Comparison of ENCODE assay signal across 8 mouse cellular contexts in the genomic region with DNA sequence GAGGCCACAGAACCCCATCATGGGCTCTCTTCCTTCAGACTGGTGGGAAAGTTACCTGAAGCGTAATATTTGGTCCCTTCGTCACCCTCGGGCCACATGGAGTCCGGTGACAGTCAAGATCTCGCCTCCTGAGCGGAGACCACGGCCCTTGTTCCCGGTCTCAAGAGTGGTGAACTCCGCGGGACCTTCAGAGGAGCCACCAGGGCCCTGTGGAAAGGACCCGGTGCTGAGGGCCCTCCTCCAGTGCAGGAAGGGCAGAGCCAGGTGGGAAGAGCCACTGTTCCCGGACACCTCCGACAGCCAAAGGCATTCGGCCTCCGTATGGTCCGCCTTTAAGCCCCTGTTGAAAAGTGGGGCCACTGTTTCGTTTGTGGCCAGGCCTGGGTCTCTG. TPM values are rescaled to one million over a fixed set of nuclear protein-coding genes. Genes with fewer than 3 reads are reported as not detected.
DNase-seq lines count a peak whose midpoint lies in the region; ATAC-seq and TF ChIP-seq lines count a peak whose summit lies in the region.

No protein-coding gene starts in this region.

- H3K4me2 ChIP-seq in forebrain, postnatal 0 days (ENCODE audit: low read depth): peak overlapping the region; percentile 99

- H3K9ac ChIP-seq in ES-E14 (ENCODE audit: insufficient read depth, low read depth, low read length, poor library complexity, severe bottlenecking): peak overlapping the region; percentile 44; the same call in 1 of the 2 replicates
- H3K9ac ChIP-seq in forebrain, postnatal 0 days: peak overlapping the region; percentile 58

- H3K27ac ChIP-seq in heart, embryonic 10.5 days: peak overlapping the region; percentile 80
- no peak overlapping the region for H3K27ac ChIP-seq in ES-E14 (ENCODE audit: insufficient read depth, low read depth, low read length, poor library complexity, severe bottlenecking)
- no peak overlapping the region for H3K27ac ChIP-seq in forebrain, postnatal 0 days (ENCODE audit: low read depth, low read length)

- H3K27me3 ChIP-seq in heart, embryonic 10.5 days (ENCODE audit: insufficient read depth, poor library complexity, severe bottlenecking): peaks cover 74% of the 10 kb centered on the region
- peaks cover 22% of the 10 kb centered on the region; the same call in 1 of the 2 replicates for H3K27me3 ChIP-seq in forebrain, postnatal 0 days (ENCODE audit: insufficient read depth, low read length)

- H3K4me3 ChIP-seq in heart, embryonic 10.5 days: peak overlapping the region; percentile 76
- H3K4me3 ChIP-seq in ES-E14 (ENCODE audit: insufficient read depth in 1 of 2, low read depth in 1 of 2, low read length in 2 of 2, poor library complexity in 1 of 2, severe bottlenecking in 1 of 2): peak overlapping the region; percentile 53 to 61
- peak overlapping the region; percentile 58 for H3K4me3 ChIP-seq in forebrain, postnatal 0 days (ENCODE audit: low read depth, low read length)

- H3K36me3 ChIP-seq in heart, embryonic 10.5 days: no peaks in the 10 kb centered on the region
- H3K36me3 ChIP-seq in ES-E14 (ENCODE audit: control insufficient read depth, insufficient read depth, low read length, poor library complexity, severe bottlenecking): no peaks in the 10 kb centered on the region
- H3K36me3 ChIP-seq in forebrain, postnatal 0 days (ENCODE audit: insufficient read depth): no peaks in the 10 kb centered on the region

- peak; percentile 19 for ATAC-seq in forebrain, postnatal 0 days
- 0 out of 2 replicates have a peak, but pooled peaks have one; percentile 12 for ATAC-seq in megakaryocyte-erythroid progenitor cell, adult 5-6 weeks (replicated peaks; ENCODE audit: low FRiP score, low TSS enrichment, poor library complexity, severe bottlenecking)

- intact Hi-C loops in heart, postnatal 36 days (cut with DNase I): no loop called here

- peaks cover 13% of the 10 kb centered on the region for H3K4me1 ChIP-seq in heart, embryonic 10.5 days
- H3K4me1 ChIP-seq in ES-E14 (ENCODE audit: control insufficient read depth in 2 of 2, insufficient read depth in 2 of 2, low read length in 2 of 2, poor library complexity in 1 of 2): no peaks in the 10 kb centered on the region
- 0 out of 2 replicates have a peak, but pooled peaks cover 4% of the 10 kb centered on the region for H3K4me1 ChIP-seq in forebrain, postnatal 0 days (ENCODE audit: insufficient read depth)

- no peak for TF ChIP-seq CTCF in forebrain, postnatal 0 days (IDR thresholded peaks at IDR 0.05; ENCODE audit: low read depth)

- no peaks in the 10 kb centered on the region for H3K9me3 ChIP-seq in heart, embryonic 10.5 days
- H3K9me3 ChIP-seq in ES-E14 (ENCODE audit: control insufficient read depth, insufficient read depth, low read depth, low read length): no peaks in the 10 kb centered on the region
- no peaks in the 10 kb centered on the region for H3K9me3 ChIP-seq in forebrain, postnatal 0 days (ENCODE audit: low read length)

- in situ Hi-C loops in ES-E14 (cut with MboI; ENCODE audit: low sequenced_read_pairs in 2 of 2, unreplicated experiment in 2 of 2): no loop called here

- WGBS in heart, embryonic 10.5 days: 2% methylated on average over 17 of the region's 17 CpGs
- WGBS in forebrain, postnatal 0 days: 5% methylated on average over 17 of the region's 17 CpGs

- no peak for DNase-seq in heart, embryonic 10.5 days (ENCODE audit: low spot score)
- DNase-seq in heart, postnatal 36 days: no peak
- DNase-seq in ES-E14 (ENCODE audit: low read depth, low spot score): no peak
- no peak for DNase-seq in forebrain, postnatal 0 days
- no peak for DNase-seq in adrenal gland, adult 8-10 months
- DNase-seq in spleen, postnatal 10 days (ENCODE audit: low spot score in 2 of 2): no peak
- DNase-seq in lung, postnatal 36 days: no peak

TF ChIP-seq in ES-E14, 5 proteins besides CTCF, POLR2A, EP300 and RAD21:
- TF ChIP-seq ZC3H11A (IDR thresholded peaks at IDR 0.05; ENCODE audit: borderline replicate concordance, low read depth, low read length): no peak
- TF ChIP-seq ZNF384 (IDR thresholded peaks at IDR 0.05; ENCODE audit: low read depth, low read length): no peak
- no peak for TF ChIP-seq CHD2 (IDR thresholded peaks at IDR 0.05; ENCODE audit: low read depth, low read length)
- no peak for TF ChIP-seq HCFC1 (IDR thresholded peaks at IDR 0.05; ENCODE audit: borderline replicate concordance, insufficient read depth, low read length)
- TF ChIP-seq MAFK (IDR thresholded peaks at IDR 0.05; ENCODE audit: insufficient read depth, low read depth, low read length): no peak

RNA-seq across cellular contexts. Expression of a gene that starts 0.8 kb away (rescaled TPM):
- polyA plus RNA-seq in heart, embryonic 10.5 days (2016; fragmentation: Nextera tagmentation; extraction: Ambion mirVana): 0.09 TPM in 1 of 2 replicates, not detected in the other
- total RNA-seq in heart, postnatal 36 days (2021): not detected
- total RNA-seq in ES-E14 (2012; rRNA removed): 0.26 and 0.31 TPM in 2 replicates
- total RNA-seq in forebrain, postnatal 0 days (2014; rRNA removed): 0.38 TPM in 1 of 2 replicates, not detected in the other
- polyA plus RNA-seq in forebrain, postnatal 0 days (2015; fragmentation: Nextera tagmentation; extraction: Ambion mirVana): not detected in 2 replicates
- total RNA-seq in megakaryocyte-erythroid progenitor cell, adult 5-6 weeks (2014; fragmentation: Nextera tagmentation): not detected in 2 replicates
- not detected in 2 replicates for total RNA-seq in megakaryocyte-erythroid progenitor cell, adult 5-6 weeks (2017)
- not detected for total RNA-seq in adrenal gland, adult 8-10 months (2022)

RNA-seq across cellular contexts. Expression of a gene that starts 27.7 kb away (rescaled TPM):
- polyA plus RNA-seq in heart, embryonic 10.5 days (2016; fragmentation: Nextera tagmentation; extraction: Ambion mirVana): 0.30 and 0.33 TPM in 2 replicates
- not detected for total RNA-seq in heart, postnatal 36 days (2021)
- 2.6 and 2.9 TPM in 2 replicates for total RNA-seq in ES-E14 (2012; rRNA removed)
- total RNA-seq in forebrain, postnatal 0 days (2014; rRNA removed): not detected in 2 replicates
- polyA plus RNA-seq in forebrain, postnatal 0 days (2015; fragmentation: Nextera tagmentation; extraction: Ambion mirVana): not detected in 2 replicates
- not detected in 2 replicates for total RNA-seq in megakaryocyte-erythroid progenitor cell, adult 5-6 weeks (2014; fragmentation: Nextera tagmentation)
- 0.19 and 0.89 TPM in 2 replicates for total RNA-seq in megakaryocyte-erythroid progenitor cell, adult 5-6 weeks (2017)
- under 1 TPM in 2 of 4 experiments, not detected in 2; 0.63 to 0.70 TPM for total RNA-seq in adrenal gland, adult 8-10 months (2022)

RNA-seq across cellular contexts. Expression of a gene that starts 36.9 kb away (rescaled TPM):
- 7.4 and 9.1 TPM in 2 replicates for polyA plus RNA-seq in heart, embryonic 10.5 days (2016; fragmentation: Nextera tagmentation; extraction: Ambion mirVana)
- total RNA-seq in heart, postnatal 36 days (2021): under 1 TPM; 0.97 to 0.98 TPM
- total RNA-seq in ES-E14 (2012; rRNA removed): 5.4 and 6.2 TPM in 2 replicates
- total RNA-seq in forebrain, postnatal 0 days (2014; rRNA removed): 20.7 and 21.6 TPM in 2 replicates
- polyA plus RNA-seq in forebrain, postnatal 0 days (2015; fragmentation: Nextera tagmentation; extraction: Ambion mirVana): 15.3 and 17.2 TPM in 2 replicates
- total RNA-seq in megakaryocyte-erythroid progenitor cell, adult 5-6 weeks (2014; fragmentation: Nextera tagmentation): 1.5 and 2.5 TPM in 2 replicates
- total RNA-seq in megakaryocyte-erythroid progenitor cell, adult 5-6 weeks (2017): 3.1 and 10.7 TPM in 2 replicates
- total RNA-seq in adrenal gland, adult 8-10 months (2022): 1 to 10 TPM; 1.5 to 6.2 (median 3.6) TPM

RNA-seq across cellular contexts. Expression of a gene that starts 53.6 kb away (rescaled TPM):
- 3.5 and 4.5 TPM in 2 replicates for polyA plus RNA-seq in heart, embryonic 10.5 days (2016; fragmentation: Nextera tagmentation; extraction: Ambion mirVana)
- total RNA-seq in heart, postnatal 36 days (2021): 10 to 100 TPM in 1 of 2 experiments, 1 to 10 TPM in 1; 2.3 to 12.5 TPM
- total RNA-seq in ES-E14 (2012; rRNA removed): 1,543 and 2,450 TPM in 2 replicates
- total RNA-seq in forebrain, postnatal 0 days (2014; rRNA removed): 9.2 and 47.2 TPM in 2 replicates
- polyA plus RNA-seq in forebrain, postnatal 0 days (2015; fragmentation: Nextera tagmentation; extraction: Ambion mirVana): 1.6 and 1.9 TPM in 2 replicates
- total RNA-seq in megakaryocyte-erythroid progenitor cell, adult 5-6 weeks (2014; fragmentation: Nextera tagmentation): 11.1 TPM in 1 of 2 replicates, not detected in the other
- total RNA-seq in megakaryocyte-erythroid progenitor cell, adult 5-6 weeks (2017): 482 and 578 TPM in 2 replicates
- 10 to 100 TPM in 2 of 4 experiments, 1 to 10 TPM in 1, not detected in 1; 6.0 to 18.5 (median 12.6) TPM for total RNA-seq in adrenal gland, adult 8-10 months (2022)

RNA-seq across cellular contexts. Expression of a gene that starts 53.9 kb away (rescaled TPM):
- polyA plus RNA-seq in heart, embryonic 10.5 days (2016; fragmentation: Nextera tagmentation; extraction: Ambion mirVana): 3.1 and 6.4 TPM in 2 replicates
- 10 to 100 TPM; 23.3 to 28.1 TPM for total RNA-seq in heart, postnatal 36 days (2021)
- total RNA-seq in ES-E14 (2012; rRNA removed): 1,340 and 1,966 TPM in 2 replicates
- 233 and 262 TPM in 2 replicates for total RNA-seq in forebrain, postnatal 0 days (2014; rRNA removed)
- 0.40 TPM in 1 of 2 replicates, not detected in the other for polyA plus RNA-seq in forebrain, postnatal 0 days (2015; fragmentation: Nextera tagmentation; extraction: Ambion mirVana)
- total RNA-seq in megakaryocyte-erythroid progenitor cell, adult 5-6 weeks (2014; fragmentation: Nextera tagmentation): 142 and 423 TPM in 2 replicates
- total RNA-seq in megakaryocyte-erythroid progenitor cell, adult 5-6 weeks (2017): 812 and 1,118 TPM in 2 replicates
- total RNA-seq in adrenal gland, adult 8-10 months (2022): 10 to 100 TPM; 22.5 to 31.6 (median 25.4) TPM
